Mouse (Mus musculus) kidney, postnatal 10 days (tissue): ENCODE data around the gene Cplx2.

ENCODE experiments used
- DNase-seq: peaks from one replicate; pipeline ENCODE4 v3.0.0; 2021; ENCODE audit warnings: mixed read lengths

Gene Cplx2

GRCm38 (mm10) chr13:54368181-54368580, 3.0 kb upstream of the Cplx2 start:
- no peak for DNase-seq

- peak; percentile 94 for DNase-seq
These were observed 510 bp downstream of the Cplx2 start for GRCm38 (mm10) chr13:54371387-54372330.

DNA sequence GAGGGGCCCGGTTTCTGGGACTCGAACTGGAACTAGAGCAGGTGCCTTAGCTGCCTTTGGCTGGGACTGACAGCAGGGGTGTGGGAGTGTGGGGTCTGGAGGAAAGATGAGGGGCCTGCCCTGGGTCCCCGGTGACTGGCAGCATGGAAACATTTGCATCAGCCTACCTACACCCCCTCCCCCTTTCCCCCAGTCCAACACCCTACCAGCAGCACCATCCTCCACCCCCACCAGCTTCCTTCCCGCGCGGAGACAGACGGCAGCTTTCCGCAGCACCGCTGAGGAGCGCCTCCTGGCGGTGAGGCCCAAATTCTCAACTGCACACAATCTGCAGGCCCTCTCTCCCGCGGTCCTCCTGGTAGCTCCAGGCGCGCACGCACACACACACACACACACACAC, 1.5 kb downstream of the Cplx2 start:
- peak; percentile 76 for DNase-seq

- no peak for DNase-seq
These were observed 3.1 kb downstream of the Cplx2 start for GRCm38 (mm10) chr13:54374106-54374706.

GRCm38 (mm10) chr13:54375497-54376495, 4.6 kb downstream of the Cplx2 start:
- no peak for DNase-seq

- peak; percentile 54 for DNase-seq
These were observed 5.6 kb downstream of the Cplx2 start for GRCm38 (mm10) chr13:54376736-54377135.

DNA sequence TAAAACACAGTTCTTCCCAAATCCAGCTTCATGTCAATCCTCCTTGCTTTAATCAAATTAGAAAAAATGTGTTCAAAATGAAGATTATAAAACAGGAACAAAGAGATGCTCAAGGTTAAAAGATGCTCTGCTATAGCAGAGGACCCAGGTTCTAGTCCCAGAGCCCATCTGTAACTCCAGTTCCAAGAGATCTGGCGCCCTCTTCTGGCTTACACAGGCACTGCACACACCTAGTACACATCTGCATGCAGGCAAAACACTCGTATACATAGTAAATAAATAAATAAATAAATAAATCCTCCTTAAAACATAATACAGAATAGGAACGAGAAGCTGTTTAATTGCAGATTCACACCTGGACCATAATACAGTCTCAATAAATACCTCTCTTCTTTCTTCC, 6.9 kb downstream of the Cplx2 start:
- DNase-seq: peak; percentile 45

GRCm38 (mm10) chr13:54380421-54380820, 9.3 kb downstream of the Cplx2 start:
- DNase-seq: no peak

DNA sequence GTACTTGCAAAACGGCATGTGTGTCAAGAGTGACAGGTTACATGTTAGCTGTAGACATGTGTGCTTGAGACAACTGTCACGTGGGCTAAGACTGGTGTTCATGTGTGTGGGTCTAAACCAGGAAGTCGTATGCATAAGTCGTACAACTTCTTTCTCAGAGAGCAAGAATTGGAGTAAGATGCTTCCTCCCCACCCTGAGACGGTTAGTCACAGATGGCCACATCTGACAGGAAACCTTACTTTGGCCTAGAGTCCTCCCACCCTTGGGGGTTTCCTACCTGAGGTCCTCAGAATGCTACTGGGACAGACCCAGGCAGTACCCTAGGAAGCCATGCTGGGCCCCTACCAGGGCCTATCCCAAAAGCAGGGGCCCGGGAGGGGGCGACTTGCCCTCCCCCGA, 10.2 kb downstream of the Cplx2 start:
- no peak for DNase-seq

DNA sequence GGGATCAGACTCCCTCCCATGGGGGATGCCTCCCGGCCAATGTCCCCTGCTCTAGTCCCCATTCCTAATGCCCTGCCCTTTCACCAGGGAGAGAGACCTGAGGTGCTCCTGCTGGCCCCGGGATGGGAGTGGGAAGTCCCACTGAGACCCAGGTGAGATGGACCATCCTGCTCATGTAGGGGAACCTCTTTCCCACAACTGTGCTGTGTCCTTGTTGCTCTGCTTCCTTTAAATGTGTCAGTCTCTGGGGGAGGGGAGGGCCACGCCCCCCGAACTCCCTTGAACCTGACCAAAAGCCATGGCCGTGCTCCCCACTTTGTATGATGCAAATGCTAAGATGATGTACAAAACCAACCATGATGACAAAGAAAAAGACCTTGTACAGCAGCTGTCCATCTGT, 12.4 kb downstream of the Cplx2 start:
- DNase-seq: no peak

DNA sequence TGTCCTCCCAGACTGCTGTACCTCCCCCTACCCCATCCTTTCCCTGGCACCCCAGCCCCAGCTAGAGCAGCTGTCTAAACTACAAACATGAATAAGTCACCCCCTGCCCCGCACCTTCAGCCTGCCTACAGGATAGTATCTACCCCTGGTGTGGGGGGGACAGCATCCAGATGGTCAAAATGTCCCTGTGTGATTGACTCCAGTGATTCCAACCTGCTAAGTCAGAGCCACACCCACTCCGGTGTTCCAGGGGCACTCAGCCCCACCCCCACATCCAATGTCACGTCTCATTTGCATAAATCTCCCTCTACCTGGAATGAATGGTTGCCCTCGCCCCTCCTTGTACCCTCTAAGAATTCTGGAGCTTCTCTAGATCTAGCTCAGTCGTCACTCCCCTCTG, 13.4 kb downstream of the Cplx2 start:
- no peak for DNase-seq

DNA sequence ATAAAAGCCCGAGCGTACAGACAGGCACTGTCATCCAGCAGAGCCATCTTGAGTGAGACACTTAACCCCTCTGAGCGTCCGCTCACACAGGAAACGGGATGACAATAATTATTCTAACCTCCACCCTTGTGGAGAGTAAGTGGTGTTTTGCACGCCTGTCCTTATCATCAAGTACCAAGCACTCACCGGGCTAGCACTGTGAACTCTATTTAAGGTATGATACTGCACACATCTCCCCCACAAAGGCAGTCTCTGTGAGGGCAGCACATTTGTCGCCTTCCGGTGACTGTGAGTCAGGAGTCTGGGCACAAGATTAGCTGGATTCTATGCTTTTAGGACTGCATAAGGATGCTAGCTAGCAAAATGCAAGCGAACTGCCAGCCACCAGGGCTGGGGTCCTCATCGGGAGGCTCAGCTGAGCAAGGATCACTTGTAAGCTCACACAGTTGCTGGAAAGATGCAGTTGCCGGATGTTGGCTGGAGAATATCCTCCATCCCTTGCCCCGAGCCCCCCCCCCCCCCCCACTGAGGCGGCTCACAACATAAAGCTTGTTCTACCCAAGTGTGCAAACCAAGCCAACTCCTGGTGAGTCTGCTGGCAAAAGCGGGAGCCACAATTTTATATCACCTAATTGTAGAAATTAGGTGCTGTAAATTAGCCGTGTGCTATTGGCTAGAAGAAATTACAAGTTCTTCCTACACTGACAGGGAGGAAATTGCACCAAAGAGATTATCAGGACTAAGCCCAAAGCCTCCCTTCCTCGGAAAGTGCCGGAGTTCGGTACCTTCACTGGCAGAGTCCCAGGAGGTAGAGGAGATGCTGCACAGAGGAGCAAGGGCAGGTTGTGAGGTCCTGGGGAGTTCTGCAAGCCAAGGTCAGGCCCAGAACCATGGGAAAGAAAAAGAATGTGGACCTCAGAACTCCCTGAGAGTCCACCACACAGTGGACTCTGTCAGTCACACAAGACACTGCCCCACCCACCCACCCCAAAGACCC, 14.2 kb downstream of the Cplx2 start:
- DNase-seq: no peak

GRCm38 (mm10) chr13:54389971-54390564, 18.9 kb downstream of the Cplx2 start:
- no peak for DNase-seq

DNA sequence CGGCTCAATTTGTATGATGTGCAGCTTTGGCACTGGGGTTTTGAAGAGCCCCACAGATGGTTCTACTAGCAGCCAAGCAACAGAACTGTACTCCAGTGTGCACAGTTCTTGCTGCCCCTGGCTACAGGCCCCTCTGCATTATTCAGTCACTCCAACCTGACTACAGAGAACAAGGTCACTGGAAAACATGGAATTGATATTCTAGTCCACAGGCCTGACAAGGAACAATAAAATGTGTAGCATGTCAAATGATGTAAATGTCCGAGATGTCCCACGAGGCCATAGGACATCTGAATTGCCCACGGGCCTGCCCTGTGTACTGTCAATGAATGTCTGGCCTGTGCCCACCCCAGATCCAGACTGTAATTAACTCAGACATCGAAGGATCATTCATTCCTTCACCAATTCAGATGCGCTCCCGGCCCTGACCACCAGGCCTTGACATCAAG, 19.4 kb downstream of the Cplx2 start:
- DNase-seq: no peak

GRCm38 (mm10) chr13:54391313-54391712, 20.2 kb downstream of the Cplx2 start:
- DNase-seq: no peak

GRCm38 (mm10) chr13:54397069-54397468, 25.9 kb downstream of the Cplx2 start:
- no peak for DNase-seq

GRCm38 (mm10) chr13:54400565-54401179, 29.5 kb downstream of the Cplx2 start:
- DNase-seq: no peak

DNA sequence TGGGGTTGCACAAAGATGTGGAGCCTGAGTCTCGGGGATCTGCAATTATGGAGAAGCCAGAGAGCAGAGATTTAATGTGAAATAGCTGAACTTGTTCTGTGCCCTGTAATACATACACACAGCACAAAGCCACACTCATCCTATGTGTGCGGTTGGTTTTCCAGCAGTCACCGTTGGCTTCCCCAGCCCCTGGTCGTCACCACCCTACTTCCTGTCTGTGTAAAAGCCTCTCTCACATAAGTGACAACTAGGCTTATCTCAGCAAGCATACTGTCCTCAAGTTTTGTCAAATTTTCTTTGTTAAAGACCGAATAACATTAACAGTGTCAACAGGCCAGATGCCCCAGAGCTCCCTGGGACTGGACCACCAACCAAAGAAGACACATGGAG, 30.0 kb downstream of the Cplx2 start:
- DNase-seq: no peak

DNA sequence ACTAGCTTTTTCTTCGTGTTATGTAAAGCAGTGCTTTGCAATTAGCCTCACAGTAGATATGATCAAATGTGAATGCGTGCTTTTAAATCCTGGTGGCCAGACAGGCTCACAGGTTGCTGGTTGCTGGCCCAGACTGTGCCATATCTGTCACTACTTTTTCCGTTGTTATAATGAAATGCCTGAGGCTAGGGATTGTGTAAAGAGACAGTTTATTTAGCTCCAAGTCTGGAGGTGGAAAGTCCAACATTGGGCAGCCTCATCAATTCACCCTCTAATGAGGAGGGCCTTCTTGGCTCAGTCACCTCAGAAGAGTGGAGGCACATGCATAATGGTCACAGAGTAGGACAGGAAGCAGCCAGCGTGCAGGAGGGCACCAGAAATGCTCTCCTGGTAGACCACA, 31.2 kb downstream of the Cplx2 start:
- DNase-seq: no peak

DNA sequence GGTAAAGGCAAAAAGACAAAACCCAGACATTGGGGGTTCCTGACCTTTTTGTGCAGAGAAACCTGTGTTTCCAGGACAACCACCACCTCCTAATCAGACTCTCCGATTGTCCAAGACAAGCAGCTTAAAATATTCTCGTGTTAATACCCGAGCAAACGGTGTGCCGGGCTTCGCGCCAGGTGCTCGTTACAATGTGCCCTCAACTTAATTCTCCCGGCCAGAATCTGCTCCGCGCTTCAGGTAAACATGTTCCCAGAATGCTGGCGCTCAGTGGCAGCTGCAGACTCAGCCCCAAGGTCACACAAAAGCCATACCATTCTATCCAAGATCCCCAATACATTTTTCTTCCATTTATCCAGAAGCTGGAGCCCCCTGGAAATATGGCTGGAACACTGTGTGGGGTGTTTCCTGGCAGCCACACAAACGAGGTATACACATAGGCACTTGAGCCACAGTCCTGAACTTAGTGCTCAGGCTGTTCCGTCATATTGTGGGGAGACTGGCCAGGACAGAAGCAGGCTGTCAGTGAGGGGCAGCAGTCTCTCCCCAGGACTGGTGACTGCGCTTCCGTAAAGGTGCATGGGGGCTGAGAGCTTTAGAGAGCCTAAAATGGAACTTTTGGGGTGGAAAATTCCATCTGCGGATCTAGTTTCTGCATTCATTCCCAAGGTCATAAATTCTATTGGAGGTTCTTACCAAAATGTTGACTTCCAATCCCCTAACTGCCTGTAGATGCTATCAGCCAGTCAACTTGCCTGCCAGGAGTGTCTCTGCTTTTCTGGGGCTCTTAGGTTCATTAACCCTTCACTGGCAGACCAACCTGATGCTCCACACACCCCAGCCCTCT, 32.3 kb downstream of the Cplx2 start:
- peak; percentile 51 for DNase-seq
